Mouse (Mus musculus) kidney, postnatal 25 days (tissue): ENCODE results near the gene Il16.
"Not testable (repeated sequence)": the region's sequence is repeated elsewhere in the genome, so short reads cannot be mapped to it uniquely, and the experiment has no call there.

Experiments
- DNase-seq, 2 experiments: peaks; one replicate each; pipeline ENCODE4 v3.0.0; 2021; ENCODE audit warnings: mixed read lengths in 2 of 2

Il16 gene

GRCm38 (mm10) chr7:83735108-83735781, 10.3 kb downstream of the Il16 start:
- no peak for DNase-seq

DNA sequence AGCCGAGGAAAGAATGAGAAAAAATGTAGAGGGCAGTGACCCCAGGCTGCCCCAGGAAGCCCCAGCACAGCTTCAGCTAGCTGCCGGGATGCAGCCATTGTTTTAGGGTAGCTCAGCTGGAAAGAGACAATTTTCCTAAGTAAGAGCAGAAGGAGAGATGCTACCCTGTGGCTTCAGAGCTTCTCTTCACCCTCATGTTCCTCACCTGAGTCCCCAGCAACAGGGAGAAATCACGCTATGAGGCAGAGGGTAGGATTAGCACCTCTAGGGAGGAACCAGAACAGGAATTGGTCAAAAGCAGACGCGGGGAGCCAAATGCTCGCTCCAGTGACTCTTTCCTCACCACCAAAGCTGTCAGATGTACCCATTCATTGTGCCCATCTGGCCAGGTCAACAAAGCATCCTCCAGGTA, 10.8 kb downstream of the Il16 start:
- no peak for DNase-seq

- DNase-seq, result no peak
Measured at GRCm38 (mm10) chr7:83734246-83734645, 11.3 kb downstream of the Il16 start.

GRCm38 (mm10) chr7:83732781-83733180, 12.7 kb downstream of the Il16 start:
- DNase-seq, result no peak

GRCm38 (mm10) chr7:83731961-83732666, 13.4 kb downstream of the Il16 start:
- no peak for DNase-seq

GRCm38 (mm10) chr7:83731297-83731696, 14.2 kb downstream of the Il16 start:
- no peak for DNase-seq

DNA sequence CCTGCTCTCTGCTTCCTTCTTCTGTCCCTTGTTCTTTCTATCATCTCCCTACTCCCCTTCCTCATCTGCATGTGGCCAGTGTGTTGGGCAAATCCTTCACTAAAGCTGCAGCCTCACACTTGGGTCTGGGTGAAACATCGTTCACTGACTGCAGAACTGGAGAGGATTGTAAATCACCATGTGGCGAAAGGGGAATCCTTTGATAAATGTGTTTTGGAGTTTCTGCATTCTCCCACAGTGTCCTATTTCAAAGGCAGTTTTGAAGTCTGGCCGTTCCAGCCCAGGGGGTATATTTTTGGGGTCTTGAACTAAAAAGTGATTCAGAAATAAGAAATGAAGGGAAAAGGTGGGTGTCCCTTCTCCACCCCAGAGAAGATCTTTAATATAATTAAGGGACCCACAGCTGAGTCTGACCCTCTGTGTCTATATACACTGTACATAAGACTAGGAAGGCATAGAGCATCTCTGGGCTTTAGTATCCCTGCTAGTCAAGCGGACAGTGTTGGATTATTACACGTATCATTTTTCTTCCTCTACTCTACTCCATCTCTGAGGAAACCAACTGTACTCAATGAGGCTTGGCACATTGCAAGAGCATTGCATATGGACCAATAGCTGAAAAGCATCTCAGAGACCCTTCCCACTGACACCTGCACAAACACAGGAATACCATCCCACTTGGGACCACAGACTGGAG, 18.4 kb downstream of the Il16 start:
- DNase-seq, result no peak

GRCm38 (mm10) chr7:83725801-83726200, 19.7 kb downstream of the Il16 start:
- no peak for DNase-seq

DNA sequence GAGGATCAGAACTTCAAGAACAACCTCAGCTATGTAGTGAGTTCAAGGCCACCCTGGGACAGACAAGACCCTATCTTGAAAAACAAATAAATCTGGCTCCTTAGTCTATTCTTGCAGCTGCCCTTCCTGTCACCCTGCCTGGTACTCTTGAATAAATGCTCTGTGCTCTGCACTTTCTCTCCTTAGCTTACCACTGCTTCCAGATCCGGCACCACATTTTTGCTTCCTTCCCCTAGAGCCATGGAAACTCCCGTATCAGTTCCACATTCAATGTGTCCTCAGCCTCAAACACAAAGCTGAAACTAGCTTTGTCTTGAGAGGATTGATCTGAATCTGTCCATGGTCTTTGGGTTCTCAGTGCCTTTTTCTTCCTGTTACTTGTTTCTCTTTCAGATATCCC, 21.0 kb downstream of the Il16 start:
- no peak for DNase-seq

DNA sequence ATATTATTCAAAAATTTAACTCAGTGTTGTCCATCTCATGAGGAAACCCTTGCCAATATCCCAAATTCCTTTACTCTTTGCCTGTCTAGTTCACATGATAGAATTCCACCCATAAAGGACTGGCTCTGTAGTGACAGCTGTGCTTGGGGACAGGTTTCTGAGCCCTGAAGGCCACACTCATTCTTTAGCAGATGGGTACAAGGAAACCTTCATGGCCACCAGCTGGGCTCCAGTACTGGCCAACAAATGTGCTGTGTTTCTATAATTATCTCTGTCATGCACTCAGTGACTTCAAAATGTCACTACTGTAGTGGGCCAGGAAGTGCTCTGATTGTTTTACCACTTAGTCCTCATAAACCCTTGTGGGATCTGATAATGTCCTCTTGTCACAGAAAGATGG, 21.6 kb downstream of the Il16 start:
- DNase-seq, result no peak

DNA sequence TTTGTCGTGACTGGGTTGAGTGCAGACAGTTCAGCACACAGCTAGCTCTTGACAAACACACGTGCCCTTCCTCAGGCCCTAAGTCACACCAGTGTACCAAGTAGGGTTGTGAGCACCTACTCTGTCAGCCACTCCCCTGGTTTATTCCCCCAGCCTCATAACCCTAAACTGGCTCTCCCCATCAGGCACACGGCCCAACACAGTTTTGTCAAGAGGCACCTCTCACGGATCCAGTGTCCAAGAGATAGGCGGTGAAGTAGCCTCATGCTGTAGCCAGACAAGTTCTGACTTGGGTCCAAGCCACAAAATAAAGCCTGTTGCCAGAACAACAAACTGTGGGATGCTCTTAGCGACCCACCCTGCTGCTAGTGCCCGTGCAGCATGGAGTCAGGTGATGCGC, 22.3 kb downstream of the Il16 start:
- DNase-seq, result no peak

DNA sequence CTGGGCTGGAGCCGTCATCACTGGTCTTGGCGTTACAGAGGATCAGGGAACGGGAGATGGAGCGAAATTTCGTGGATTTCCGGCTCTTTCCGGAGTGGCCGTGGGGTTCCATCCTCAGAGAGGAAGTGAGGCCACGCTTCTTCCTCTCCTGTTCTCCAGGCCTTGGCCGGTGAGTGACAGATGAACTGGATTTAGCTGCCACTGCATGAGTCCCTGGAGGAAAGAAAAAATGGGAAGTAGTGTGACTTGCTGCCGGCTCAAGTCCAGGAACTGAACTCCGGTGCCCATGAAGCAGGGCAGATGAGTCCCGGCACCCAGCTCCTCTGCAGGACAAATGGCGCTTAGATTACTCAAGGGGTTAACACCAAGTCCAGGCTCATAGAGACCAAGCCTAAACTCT, 23.0 kb downstream of the Il16 start:
- DNase-seq, result no peak

DNA sequence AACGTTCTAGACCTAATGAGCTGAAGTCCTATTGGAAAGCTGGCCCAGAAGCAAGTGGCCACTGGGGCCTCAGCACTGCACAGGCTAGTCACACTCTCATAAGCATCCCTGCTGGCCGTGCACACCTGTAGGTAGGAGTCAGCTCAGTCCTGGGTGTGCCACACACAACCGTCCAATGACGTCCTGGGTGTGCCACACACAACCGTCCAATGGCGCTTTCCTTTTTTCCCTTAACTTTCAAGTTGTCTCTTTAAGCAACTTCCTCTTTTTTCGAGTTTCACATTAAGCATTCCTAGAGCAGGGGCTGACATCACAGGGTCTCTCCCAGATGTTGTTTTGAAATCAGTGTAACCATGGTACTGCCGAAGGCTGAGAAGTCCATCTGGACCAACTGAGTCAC, 25.3 kb downstream of the Il16 start:
- no peak for DNase-seq

GRCm38 (mm10) chr7:83717021-83717725, 28.4 kb downstream of the Il16 start:
- DNase-seq, result no peak

- no peak for DNase-seq
Measured at GRCm38 (mm10) chr7:83713639-83714038, 31.9 kb downstream of the Il16 start.

- DNase-seq, result not testable (repeated sequence)
Measured at GRCm38 (mm10) chr7:83711676-83712259, 33.8 kb downstream of the Il16 start.

- DNase-seq, result no peak
Measured at GRCm38 (mm10) chr7:83703046-83703775, 42.3 kb downstream of the Il16 start.

- no peak for DNase-seq
Measured at GRCm38 (mm10) chr7:83699066-83699745, 46.3 kb downstream of the Il16 start.

DNA sequence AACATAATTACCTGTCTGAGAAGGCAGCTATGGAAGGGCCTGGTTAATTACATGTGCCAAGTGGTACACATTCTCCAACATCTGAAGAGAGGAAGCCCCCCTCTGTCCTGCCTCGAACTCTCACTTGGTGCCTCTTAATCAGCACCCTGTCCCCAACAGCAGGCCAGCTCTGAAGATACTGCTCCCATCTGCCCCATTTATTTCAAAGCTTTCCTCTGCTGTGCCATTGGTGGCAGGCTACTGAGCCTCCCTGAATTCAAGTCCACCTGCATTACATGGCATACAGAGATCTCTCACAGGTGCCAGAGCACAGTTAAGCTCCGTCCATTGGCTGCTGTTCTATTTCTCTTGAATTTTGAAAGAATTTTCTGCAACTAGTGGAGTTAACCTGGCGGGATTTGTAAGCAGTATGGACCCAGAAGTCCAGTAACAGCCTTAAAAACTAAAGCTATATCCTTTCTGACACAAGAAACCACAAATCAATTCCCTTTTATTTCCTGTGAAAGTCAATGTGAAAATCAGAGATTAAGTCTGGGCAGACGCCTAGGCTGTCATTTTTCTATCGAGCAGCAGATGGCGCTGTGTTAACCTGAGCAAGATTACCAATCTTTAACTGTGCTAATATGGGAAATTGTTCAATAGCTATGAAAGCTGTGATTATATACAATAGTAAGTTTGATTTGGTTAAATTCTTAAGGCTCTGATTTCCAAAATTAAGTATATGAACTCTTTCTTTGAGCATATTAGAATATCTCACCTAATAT, 49.9 kb downstream of the Il16 start:
- DNase-seq, result peak in 1 of 2 experiments; percentile 41

DNA sequence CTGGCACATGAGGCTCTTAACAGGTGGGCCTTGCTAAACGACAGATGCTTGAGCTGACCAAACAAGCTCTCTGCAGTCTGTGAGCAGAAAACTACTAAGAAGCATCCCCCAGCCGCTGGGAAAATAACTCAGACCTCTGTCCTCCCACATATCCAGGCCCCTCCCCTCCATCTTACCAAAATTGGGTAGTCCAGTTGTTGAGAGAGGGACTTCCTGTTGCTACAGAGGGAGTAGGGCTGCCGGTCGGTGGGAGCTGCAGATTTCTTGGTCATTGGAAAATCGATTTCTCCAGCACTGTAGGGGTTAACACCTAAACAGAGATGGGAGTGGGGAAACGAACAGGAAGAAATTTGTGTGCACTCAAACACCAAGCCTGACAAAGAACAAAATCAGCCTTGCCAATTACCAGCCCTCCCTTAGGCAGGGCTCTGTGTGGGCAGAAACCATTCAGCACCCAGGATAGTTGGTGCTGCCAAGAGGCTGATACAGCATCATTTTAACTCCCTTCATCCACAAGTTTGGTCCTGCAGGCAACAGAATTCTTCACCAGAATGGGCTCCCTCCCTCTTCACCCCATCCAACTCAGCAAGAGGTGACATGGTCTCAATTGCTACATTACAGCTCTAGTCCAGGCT, 62.8 kb downstream of the Il16 start:
- DNase-seq, result no peak
